Mouse (Mus musculus) ES-Bruce4 (cell line): ENCODE measurements around the gene Lrch2.

Experiments used
- CTCF ChIP-seq: IDR thresholded peaks from one replicate; pipeline ENCODE4 v1.8.1; 2011; ENCODE audit warnings: low read depth, low read length
- EP300 ChIP-seq: IDR thresholded peaks from 2 replicates; pipeline ENCODE4 v1.6.1; 2011; ENCODE audit warnings: low read depth, low read length; ENCODE audit not compliant: insufficient read depth
- POLR2A ChIP-seq: IDR thresholded peaks from one replicate; pipeline ENCODE4 v1.8.1; 2011; ENCODE audit warnings: low read length; ENCODE audit not compliant: insufficient read depth

DNA sequence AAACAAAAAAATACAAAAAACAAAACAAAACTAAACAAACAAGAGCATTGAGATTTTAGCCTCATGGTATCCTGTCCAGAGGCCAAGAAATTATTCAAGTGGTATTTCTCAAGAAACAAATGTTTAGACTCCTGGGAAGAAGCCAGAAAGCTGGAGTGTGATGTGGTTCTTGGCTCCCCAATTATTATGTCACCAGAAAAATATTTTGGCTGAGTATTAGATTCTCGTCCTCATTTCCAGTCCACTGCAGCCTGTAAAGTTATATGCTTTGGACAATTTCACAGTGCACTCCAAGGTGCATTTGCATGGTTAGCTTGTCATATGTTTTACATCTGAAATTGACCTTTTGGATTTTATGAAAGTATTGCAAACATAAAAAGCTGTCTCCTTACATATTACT is 124.1 kb downstream of the Lrch2 start:
- TF ChIP-seq CTCF (no peak), POLR2A (no peak), EP300 (no peak)
